Mouse (Mus musculus): Measurements from ENCODE around the gene Olfr1222. TPM values are rescaled to one million over a fixed set of nuclear protein-coding genes. Genes with fewer than 3 reads are reported as not detected.
"Not testable (repeated sequence)": the region's sequence is repeated elsewhere in the genome, so short reads cannot be mapped to it uniquely, and the experiment has no call there.

Gene Olfr1222
- polyA plus RNA-seq (2015; fragmentation: Nextera tagmentation; extraction: Ambion mirVana) = not detected in 2 replicates

GRCm38 (mm10) chr2:89132954-89133353 is at the start of gene Olfr1222:
Gene Olfr1222 (minus strand): TSS chr2:89133054.
- no peak within 1 kb of the TSS for H3K27ac ChIP-seq
- WGBS = 79% methylated on average over 3 of the region's 3 CpGs
- no peaks in the 10 kb centered on the region for H3K27me3 ChIP-seq
- H3K4me1 ChIP-seq = no peaks in the 10 kb centered on the region
- no peak within 1 kb of the TSS for H3K4me3 ChIP-seq
- no peak for ATAC-seq (ENCODE audit: insufficient number of reproducible peaks, low FRiP score, low TSS enrichment, low read depth)
- no peaks in the 10 kb centered on the region for H3K9me3 ChIP-seq
- no peak within 1 kb of the TSS for H3K4me2 ChIP-seq
- H3K36me3 ChIP-seq = no peaks in the 10 kb centered on the region
- no peak within 1 kb of the TSS for H3K9ac ChIP-seq

GRCm38 (mm10) chr2:89174569-89174968 is 41.7 kb upstream of the Olfr1222 start, which contains the start of gene Olfr1225:
Gene Olfr1225 (minus strand): TSS chr2:89174669.
- Histone ChIP-seq H3K27ac (no peak within 1 kb of the TSS), H3K9me3 (no peaks in the 10 kb centered on the region), H3K9ac (no peak within 1 kb of the TSS), H3K4me2 (no peak within 1 kb of the TSS), H3K4me3 (no peak within 1 kb of the TSS), H3K4me1 (no peaks in the 10 kb centered on the region), H3K36me3 (no peaks in the 10 kb centered on the region), H3K27me3 (no peaks in the 10 kb centered on the region)
- ATAC-seq (ENCODE audit: insufficient number of reproducible peaks, low FRiP score, low TSS enrichment, low read depth) = no peak
- 91% methylated on average over 1 of the region's 1 CpGs for WGBS

- not testable (repeated sequence) for H3K27ac ChIP-seq; H3K4me1 ChIP-seq; H3K36me3 ChIP-seq; H3K9me3 ChIP-seq; H3K27me3 ChIP-seq; H3K4me2 ChIP-seq; H3K4me3 ChIP-seq; H3K9ac ChIP-seq; ATAC-seq (ENCODE audit: insufficient number of reproducible peaks, low FRiP score, low TSS enrichment, low read depth)
- WGBS = 86% methylated on average over 4 of the region's 4 CpGs
Measured at GRCm38 (mm10) chr2:89164711-89165110, 31.9 kb upstream of the Olfr1222 start.

- not testable (repeated sequence) for ATAC-seq (ENCODE audit: insufficient number of reproducible peaks, low FRiP score, low TSS enrichment, low read depth); H3K9ac ChIP-seq; H3K4me1 ChIP-seq; H3K4me2 ChIP-seq; H3K27me3 ChIP-seq; H3K36me3 ChIP-seq; H3K4me3 ChIP-seq; H3K9me3 ChIP-seq; H3K27ac ChIP-seq
- whole genome bisulfite sequencing = 92% methylated on average over 8 of the region's 8 CpGs
Measured at GRCm38 (mm10) chr2:89163991-89164390, 31.1 kb upstream of the Olfr1222 start, which contains the start of gene Olfr1224-ps1. Gene Olfr1224-ps1 (minus strand): TSS chr2:89164091.

GRCm38 (mm10) chr2:89151460-89151859 is 18.6 kb upstream of the Olfr1222 start, which contains the start of gene Olfr1223:
Gene Olfr1223 (minus strand): TSS chr2:89151560.
- no peak within 1 kb of the TSS for H3K4me3 ChIP-seq
- H3K9ac ChIP-seq = no peak within 1 kb of the TSS
- no peaks in the 10 kb centered on the region for H3K4me1 ChIP-seq
- H3K9me3 ChIP-seq = no peaks in the 10 kb centered on the region
- WGBS = 69% methylated on average over 1 of the region's 1 CpGs
- H3K4me2 ChIP-seq = no peak within 1 kb of the TSS
- ATAC-seq (ENCODE audit: insufficient number of reproducible peaks, low FRiP score, low TSS enrichment, low read depth) = no peak
- no peaks in the 10 kb centered on the region for H3K27me3 ChIP-seq
- H3K36me3 ChIP-seq = no peaks in the 10 kb centered on the region
- H3K27ac ChIP-seq = no peak within 1 kb of the TSS

- no peak within 1 kb of the TSS for H3K4me2 ChIP-seq
- no peaks in the 10 kb centered on the region for H3K4me1 ChIP-seq
- ATAC-seq (ENCODE audit: insufficient number of reproducible peaks, low FRiP score, low TSS enrichment, low read depth) = no peak
- H3K27me3 ChIP-seq = no peaks in the 10 kb centered on the region
- H3K36me3 ChIP-seq = no peaks in the 10 kb centered on the region
- H3K9me3 ChIP-seq = no peaks in the 10 kb centered on the region
- H3K27ac ChIP-seq = no peak within 1 kb of the TSS
- H3K4me3 ChIP-seq = no peak within 1 kb of the TSS
- H3K9ac ChIP-seq = no peak within 1 kb of the TSS
- 69% methylated on average over 2 of the region's 2 CpGs for WGBS
Measured at GRCm38 (mm10) chr2:89117183-89117582, 15.7 kb downstream of the Olfr1222 start, which contains the start of gene Olfr1221. Gene Olfr1221 (minus strand): TSS chr2:89117283.

- no peaks in the 10 kb centered on the region for H3K36me3 ChIP-seq
- WGBS = 74% methylated on average over 3 of the region's 3 CpGs
- H3K27ac ChIP-seq = no peak within 1 kb of the TSS
- H3K4me3 ChIP-seq = no peak within 1 kb of the TSS
- no peaks in the 10 kb centered on the region for H3K4me1 ChIP-seq
- no peak for ATAC-seq (ENCODE audit: insufficient number of reproducible peaks, low FRiP score, low TSS enrichment, low read depth)
- no peak within 1 kb of the TSS for H3K4me2 ChIP-seq
- no peaks in the 10 kb centered on the region for H3K27me3 ChIP-seq
- no peaks in the 10 kb centered on the region for H3K9me3 ChIP-seq
- no peak within 1 kb of the TSS for H3K9ac ChIP-seq
Measured at GRCm38 (mm10) chr2:89106735-89107134, 26.1 kb downstream of the Olfr1222 start, which contains the start of gene Olfr1220. Gene Olfr1220 (minus strand): TSS chr2:89106835.

- no peaks in the 10 kb centered on the region for H3K36me3 ChIP-seq
- no peak overlapping the region for H3K4me2 ChIP-seq
- H3K4me3 ChIP-seq = no peak overlapping the region
- H3K27ac ChIP-seq = no peak overlapping the region
- H3K9ac ChIP-seq = no peak overlapping the region
- H3K4me1 ChIP-seq = no peaks in the 10 kb centered on the region
- no peak for ATAC-seq (ENCODE audit: insufficient number of reproducible peaks, low FRiP score, low TSS enrichment, low read depth)
- no peaks in the 10 kb centered on the region for H3K27me3 ChIP-seq
- H3K9me3 ChIP-seq = no peaks in the 10 kb centered on the region
Measured at GRCm38 (mm10) chr2:89105651-89106050, 27.2 kb downstream of the Olfr1222 start.

GRCm38 (mm10) chr2:89093848-89094247 is 39.0 kb downstream of the Olfr1222 start:
- WGBS = 80% methylated on average over 1 of the region's 1 CpGs
- Histone ChIP-seq H3K27me3 (no peaks in the 10 kb centered on the region), H3K36me3 (no peaks in the 10 kb centered on the region), H3K9ac (no peak overlapping the region), H3K9me3 (no peaks in the 10 kb centered on the region), H3K27ac (no peak overlapping the region), H3K4me2 (no peak overlapping the region), H3K4me3 (no peak overlapping the region), H3K4me1 (no peaks in the 10 kb centered on the region)
- ATAC-seq (ENCODE audit: insufficient number of reproducible peaks, low FRiP score, low TSS enrichment, low read depth) = no peak

GRCm38 (mm10) chr2:89083413-89083812 is 49.4 kb downstream of the Olfr1222 start, which contains the start of gene Olfr1219:
Gene Olfr1219 (minus strand): TSS chr2:89083513.
- Histone ChIP-seq H3K9me3 (no peaks in the 10 kb centered on the region), H3K27me3 (no peaks in the 10 kb centered on the region), H3K4me3 (no peak within 1 kb of the TSS), H3K4me1 (no peaks in the 10 kb centered on the region), H3K27ac (no peak within 1 kb of the TSS), H3K9ac (no peak within 1 kb of the TSS), H3K36me3 (no peaks in the 10 kb centered on the region), H3K4me2 (no peak within 1 kb of the TSS)
- ATAC-seq (ENCODE audit: insufficient number of reproducible peaks, low FRiP score, low TSS enrichment, low read depth) = no peak
- 73% methylated on average over 1 of the region's 1 CpGs for WGBS

GRCm38 (mm10) chr2:89081487-89081886 is 51.4 kb downstream of the Olfr1222 start:
- ATAC-seq (ENCODE audit: insufficient number of reproducible peaks, low FRiP score, low TSS enrichment, low read depth) = no peak
- Histone ChIP-seq H3K9me3 (no peaks in the 10 kb centered on the region), H3K4me3 (no peak overlapping the region), H3K4me1 (no peaks in the 10 kb centered on the region), H3K36me3 (no peaks in the 10 kb centered on the region), H3K27me3 (no peaks in the 10 kb centered on the region), H3K4me2 (no peak overlapping the region), H3K9ac (no peak overlapping the region), H3K27ac (no peak overlapping the region)
